Mouse (Mus musculus) small intestine, adult 2 months (tissue): ENCODE measurements around the gene Wasf3.
"Not testable (repeated sequence)": the region's sequence is repeated elsewhere in the genome, so short reads cannot be mapped to it uniquely, and the experiment has no call there.

Source experiments
- CTCF ChIP-seq: fragments of 200-500 bp; IDR thresholded peaks from 2 replicates; pipeline ENCODE4 v1.5.1; 2012; ENCODE audit warnings: low read depth, mild to moderate bottlenecking, control low read depth, inconsistent platforms, low read length, moderate library complexity, mixed read lengths; ENCODE audit not compliant: insufficient replicate concordance, insufficient read length; ENCODE audit errors: extremely low read depth
- POLR2A ChIP-seq: fragments of 200-500 bp; IDR thresholded peaks from 2 replicates; pipeline ENCODE4 v1.6.1; 2012; ENCODE audit warnings: low read depth, mild to moderate bottlenecking, control low read depth, inconsistent platforms, low read length, moderate library complexity

DNA sequence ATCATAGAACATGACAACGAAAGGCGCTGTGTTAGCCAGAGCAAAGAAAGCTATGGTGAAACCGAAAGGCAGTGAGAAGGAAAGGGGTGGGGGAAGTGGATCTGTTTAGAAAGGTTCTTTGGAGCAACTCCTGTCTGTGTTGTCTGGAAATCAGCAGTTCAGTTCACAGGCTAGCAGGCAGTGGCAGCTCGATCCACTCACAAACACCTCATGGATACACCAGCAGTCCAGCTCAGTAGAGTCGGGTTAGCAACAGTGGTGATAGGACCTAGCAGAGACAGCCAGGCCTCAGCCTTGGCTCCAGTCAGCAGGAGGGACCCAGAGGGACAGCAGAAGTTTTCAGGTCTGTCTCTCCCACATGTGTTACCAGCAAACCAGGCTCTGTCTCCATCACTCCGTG is 16.2 kb downstream of the Wasf3 start:
- not testable (repeated sequence) for TF ChIP-seq POLR2A, CTCF
